Mouse (Mus musculus): Measurements from ENCODE around the gene Chd1l. TPM values are rescaled to one million over a fixed set of nuclear protein-coding genes. Genes with fewer than 3 reads are reported as not detected.

Gene Chd1l
- total RNA-seq, 1 experiment from 2014 or later: 65.0 TPM

DNA sequence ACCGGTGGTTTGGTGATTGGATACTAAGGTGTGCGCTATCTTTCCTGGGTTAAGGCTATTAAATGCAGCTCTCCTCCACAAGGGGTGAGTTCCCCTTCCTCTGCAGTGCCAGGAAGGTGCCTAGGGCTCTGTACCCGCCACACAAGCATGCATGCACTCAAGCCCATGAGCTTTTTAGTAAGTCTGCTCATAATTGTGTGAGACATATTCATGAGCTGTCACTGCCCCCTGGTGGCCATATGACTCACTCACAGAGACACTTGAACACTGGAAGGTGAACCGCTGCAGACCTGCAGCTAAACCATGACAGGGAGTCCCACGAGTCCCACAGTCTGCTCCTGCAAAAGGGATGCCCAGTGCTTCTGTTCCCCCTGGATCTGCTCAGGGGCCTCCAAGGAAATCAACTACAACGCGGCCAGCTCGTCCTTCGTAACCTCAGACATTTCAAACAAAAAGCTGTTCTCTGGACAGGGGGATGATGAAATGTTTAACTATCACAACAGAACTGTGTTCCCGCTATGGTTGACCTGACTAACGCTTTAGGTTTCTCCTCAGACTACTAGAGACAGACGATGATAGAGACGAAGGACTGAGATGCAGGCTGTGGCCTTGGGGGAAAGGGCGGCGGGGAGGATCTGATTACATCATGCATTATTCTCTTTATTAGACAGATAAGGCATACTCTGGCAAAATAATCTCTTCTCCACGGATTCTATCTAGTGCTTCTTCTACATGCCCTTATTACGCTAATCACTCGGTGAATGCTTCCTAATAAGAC lies 24.4 kb downstream of the Chd1l start:
- ATAC-seq (replicated peaks in 1 of 2; ENCODE audit: insufficient read depth in 1 of 2, low FRiP score in 2 of 2, low TSS enrichment in 1 of 2, low read depth in 1 of 2, poor library complexity in 2 of 2, severe bottlenecking in 2 of 2): peak; percentile 75 to 90

DNA sequence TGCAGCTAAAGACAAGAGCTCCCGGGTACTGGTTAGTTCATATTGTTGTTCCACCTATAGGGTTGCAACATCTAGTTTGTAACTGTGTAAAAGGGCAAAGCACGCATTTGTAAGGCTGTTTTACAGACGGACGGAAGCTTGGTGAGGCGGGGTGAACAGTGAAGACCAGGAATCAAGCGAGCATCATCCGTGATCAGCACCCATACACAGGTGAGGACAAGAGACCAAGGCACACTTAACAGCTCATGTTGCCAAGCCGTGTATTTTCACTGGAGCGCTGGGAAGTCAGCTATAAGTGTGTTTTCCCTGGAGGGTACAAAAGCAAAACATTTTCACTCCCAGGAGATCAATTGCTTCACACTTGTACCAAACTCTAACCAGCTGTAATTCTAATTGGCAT lies 36.2 kb downstream of the Chd1l start:
- no peak for ATAC-seq (replicated peaks in 1 of 2; ENCODE audit: insufficient read depth in 1 of 2, low FRiP score in 2 of 2, low TSS enrichment in 1 of 2, low read depth in 1 of 2, poor library complexity in 2 of 2, severe bottlenecking in 2 of 2)

DNA sequence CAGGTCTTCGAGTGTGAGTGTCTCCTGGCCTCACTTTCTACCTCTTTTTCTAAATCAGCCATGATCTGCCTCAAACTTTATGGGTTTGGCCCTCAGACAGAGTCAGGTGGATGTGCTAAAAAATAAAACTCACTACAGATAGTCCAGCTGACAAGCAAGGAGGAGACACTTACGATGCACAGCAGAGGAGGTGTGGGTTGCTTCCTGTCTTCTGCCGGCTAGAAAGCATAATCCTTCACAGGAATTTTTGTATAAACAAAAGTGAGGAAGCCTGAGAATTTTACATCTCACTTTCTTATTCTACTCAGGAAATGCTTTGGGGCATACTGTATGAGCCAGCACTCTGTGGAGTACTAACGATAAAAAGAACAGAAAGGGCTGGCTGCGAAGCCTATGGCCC lies 45.4 kb downstream of the Chd1l start:
- no peak for ATAC-seq (replicated peaks in 1 of 2; ENCODE audit: insufficient read depth in 1 of 2, low FRiP score in 2 of 2, low TSS enrichment in 1 of 2, low read depth in 1 of 2, poor library complexity in 2 of 2, severe bottlenecking in 2 of 2)

DNA sequence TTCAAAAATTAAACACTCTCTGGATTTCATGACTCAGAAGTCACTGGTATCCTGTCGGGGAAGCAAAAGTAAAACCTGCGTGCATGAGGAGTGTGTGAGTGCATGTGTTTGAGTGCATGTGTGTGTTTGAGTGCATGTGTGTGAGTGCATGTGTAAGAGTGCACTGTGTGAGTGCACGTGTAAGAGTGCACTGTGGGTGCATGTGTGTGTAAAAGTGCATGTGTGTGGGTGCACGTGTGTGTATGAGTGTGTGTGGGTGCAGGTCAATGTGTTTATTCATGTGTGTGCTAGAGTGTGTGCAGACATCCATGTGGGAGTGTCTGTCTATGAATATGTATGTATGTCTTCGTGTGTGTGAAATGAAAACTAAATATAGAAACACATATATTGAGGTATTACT lies 51.4 kb downstream of the Chd1l start:
- ATAC-seq (replicated peaks in 1 of 2; ENCODE audit: insufficient read depth in 1 of 2, low FRiP score in 2 of 2, low TSS enrichment in 1 of 2, low read depth in 1 of 2, poor library complexity in 2 of 2, severe bottlenecking in 2 of 2): no peak

DNA sequence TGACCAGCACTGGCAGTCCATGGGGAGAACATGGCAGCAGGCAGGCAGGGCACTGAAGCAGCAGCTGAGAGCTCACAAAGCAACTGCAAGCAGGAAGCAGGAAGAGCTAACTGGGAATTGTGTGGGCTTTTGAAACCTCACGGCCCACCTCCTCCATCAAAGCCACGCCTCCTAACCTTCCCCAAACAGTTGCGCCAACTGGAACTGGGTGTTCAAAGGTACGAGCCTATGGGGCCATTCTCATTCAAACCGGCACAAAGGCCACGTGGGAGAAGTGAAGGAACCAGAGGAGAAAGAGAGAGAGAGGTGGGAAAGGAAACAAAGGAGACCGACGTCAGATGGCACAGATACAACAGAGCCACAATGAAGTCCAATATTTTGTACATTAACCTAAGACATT lies 63.8 kb downstream of the Chd1l start:
- ATAC-seq (replicated peaks in 1 of 2; ENCODE audit: insufficient read depth in 1 of 2, low FRiP score in 2 of 2, low TSS enrichment in 1 of 2, low read depth in 1 of 2, poor library complexity in 2 of 2, severe bottlenecking in 2 of 2): no peak

DNA sequence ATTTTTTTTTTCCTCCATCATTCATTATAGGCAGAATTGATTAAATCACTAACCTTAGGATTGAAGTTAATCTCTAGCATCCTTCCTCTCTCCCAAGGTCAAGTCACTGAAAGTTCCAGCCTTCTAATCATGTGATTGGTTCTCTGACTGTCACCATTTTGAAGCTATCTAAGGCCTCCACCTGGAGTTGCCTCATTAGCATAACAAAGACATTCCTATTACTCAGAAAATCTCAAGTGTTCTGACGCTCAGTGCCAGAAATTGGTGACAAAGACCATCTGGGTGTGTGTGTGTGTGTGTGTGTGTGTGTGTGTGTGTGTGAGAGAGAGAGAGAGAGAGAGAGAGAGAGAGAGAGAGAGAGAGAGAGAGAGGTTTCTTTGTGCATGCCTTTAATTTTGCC lies 69.8 kb downstream of the Chd1l start:
- no peak for ATAC-seq (replicated peaks in 1 of 2; ENCODE audit: insufficient read depth in 1 of 2, low FRiP score in 2 of 2, low TSS enrichment in 1 of 2, low read depth in 1 of 2, poor library complexity in 2 of 2, severe bottlenecking in 2 of 2)

DNA sequence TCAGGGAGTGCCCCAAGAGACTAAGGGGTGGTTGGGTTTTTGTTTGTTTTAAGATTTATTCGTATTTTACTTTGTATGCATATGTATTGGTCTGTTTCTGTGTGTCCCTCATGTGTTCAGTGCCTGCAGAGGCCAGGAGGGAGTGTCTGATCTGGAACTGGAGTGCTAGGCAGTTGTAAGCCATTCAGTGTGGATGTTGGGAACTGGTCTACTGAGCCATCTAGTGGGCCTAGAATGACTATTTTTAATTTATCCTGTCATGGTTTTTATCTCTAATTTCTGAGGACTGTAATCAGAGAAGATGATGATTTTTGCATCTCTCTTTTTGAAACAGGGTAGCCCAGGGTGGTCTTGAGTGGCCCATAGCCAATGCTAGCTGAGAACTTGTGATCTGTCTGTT lies 71.4 kb downstream of the Chd1l start:
- no peak for ATAC-seq (replicated peaks in 1 of 2; ENCODE audit: insufficient read depth in 1 of 2, low FRiP score in 2 of 2, low TSS enrichment in 1 of 2, low read depth in 1 of 2, poor library complexity in 2 of 2, severe bottlenecking in 2 of 2)

DNA sequence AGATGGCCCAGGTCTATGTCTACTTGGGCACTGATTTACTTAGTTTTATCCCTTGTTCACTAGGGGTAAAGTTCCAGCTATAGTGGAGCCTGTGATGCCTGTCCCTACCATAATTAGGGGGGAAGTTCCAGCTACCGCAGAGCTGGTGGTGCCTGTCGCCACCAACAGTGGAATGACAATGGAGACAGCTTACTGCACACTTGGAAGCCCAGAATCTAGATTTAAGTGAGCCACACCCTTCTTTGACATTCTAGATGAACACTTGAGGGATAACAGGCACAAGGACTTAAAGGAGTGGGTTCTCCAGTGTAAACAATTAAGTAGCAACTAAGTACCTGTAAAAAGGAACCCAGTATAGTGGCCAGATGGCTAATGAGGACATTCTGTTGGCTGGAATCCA lies 73.0 kb downstream of the Chd1l start:
- ATAC-seq (replicated peaks in 1 of 2; ENCODE audit: insufficient read depth in 1 of 2, low FRiP score in 2 of 2, low TSS enrichment in 1 of 2, low read depth in 1 of 2, poor library complexity in 2 of 2, severe bottlenecking in 2 of 2): no peak

DNA sequence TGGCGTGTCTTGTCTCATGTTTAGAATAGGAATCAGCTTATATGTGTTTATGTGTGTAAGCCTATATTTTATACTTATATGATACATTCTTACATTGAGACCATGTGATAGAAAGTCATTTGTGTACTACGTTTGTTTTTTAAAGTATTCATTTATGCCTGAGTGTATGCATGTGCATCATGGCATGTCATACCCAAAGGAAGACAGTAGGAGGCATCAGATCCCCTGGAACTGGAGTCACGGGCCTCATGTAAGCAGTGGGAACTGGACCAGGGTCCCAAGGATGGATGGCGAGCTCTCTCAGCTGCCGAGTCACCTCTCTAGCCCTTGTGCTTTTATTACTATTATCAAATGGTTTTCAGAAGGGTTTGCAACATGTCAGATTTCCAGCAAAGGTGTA lies 74.3 kb downstream of the Chd1l start:
- ATAC-seq (replicated peaks in 1 of 2; ENCODE audit: insufficient read depth in 1 of 2, low FRiP score in 2 of 2, low TSS enrichment in 1 of 2, low read depth in 1 of 2, poor library complexity in 2 of 2, severe bottlenecking in 2 of 2): no peak

DNA sequence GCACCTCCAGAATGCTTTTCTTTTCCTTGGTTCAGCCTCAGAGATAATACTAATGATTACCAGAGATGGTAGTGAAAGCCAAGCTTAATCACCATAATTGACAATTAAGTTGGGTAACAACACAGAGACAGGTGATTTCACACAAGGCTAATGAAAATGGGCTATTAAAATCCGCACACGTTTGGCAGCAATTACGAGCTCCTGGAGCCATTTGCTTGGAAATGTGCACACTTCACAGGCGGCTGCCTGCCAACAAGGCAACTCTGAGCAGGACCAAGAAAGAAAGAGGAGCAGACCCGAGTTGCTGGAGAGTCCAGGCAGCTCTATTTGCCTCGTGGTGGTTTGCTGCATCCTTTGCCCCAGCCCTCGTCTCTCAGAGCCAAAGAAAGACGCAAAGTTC lies 84.5 kb downstream of the Chd1l start:
- ATAC-seq (replicated peaks in 1 of 2; ENCODE audit: insufficient read depth in 1 of 2, low FRiP score in 2 of 2, low TSS enrichment in 1 of 2, low read depth in 1 of 2, poor library complexity in 2 of 2, severe bottlenecking in 2 of 2): no peak

DNA sequence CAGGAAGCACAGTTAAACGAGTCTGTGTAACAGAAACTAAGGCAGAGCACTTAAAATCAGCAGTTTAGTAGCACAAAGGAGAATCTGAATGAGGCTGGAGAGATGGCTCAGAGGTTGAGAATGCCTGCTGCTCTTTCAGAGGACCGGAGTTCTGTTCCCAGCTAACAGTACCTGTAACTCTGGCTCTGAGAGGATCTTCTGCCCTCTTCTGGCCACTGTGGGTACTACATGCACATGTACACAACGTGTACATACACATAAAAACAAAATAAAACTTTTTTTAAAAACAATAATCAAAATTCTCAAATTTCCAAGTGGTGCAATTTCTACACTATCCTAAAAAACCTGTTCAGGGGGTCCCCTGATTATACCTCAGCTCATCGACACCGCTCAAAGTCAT lies 85.2 kb downstream of the Chd1l start:
- no peak for ATAC-seq (replicated peaks in 1 of 2; ENCODE audit: insufficient read depth in 1 of 2, low FRiP score in 2 of 2, low TSS enrichment in 1 of 2, low read depth in 1 of 2, poor library complexity in 2 of 2, severe bottlenecking in 2 of 2)

DNA sequence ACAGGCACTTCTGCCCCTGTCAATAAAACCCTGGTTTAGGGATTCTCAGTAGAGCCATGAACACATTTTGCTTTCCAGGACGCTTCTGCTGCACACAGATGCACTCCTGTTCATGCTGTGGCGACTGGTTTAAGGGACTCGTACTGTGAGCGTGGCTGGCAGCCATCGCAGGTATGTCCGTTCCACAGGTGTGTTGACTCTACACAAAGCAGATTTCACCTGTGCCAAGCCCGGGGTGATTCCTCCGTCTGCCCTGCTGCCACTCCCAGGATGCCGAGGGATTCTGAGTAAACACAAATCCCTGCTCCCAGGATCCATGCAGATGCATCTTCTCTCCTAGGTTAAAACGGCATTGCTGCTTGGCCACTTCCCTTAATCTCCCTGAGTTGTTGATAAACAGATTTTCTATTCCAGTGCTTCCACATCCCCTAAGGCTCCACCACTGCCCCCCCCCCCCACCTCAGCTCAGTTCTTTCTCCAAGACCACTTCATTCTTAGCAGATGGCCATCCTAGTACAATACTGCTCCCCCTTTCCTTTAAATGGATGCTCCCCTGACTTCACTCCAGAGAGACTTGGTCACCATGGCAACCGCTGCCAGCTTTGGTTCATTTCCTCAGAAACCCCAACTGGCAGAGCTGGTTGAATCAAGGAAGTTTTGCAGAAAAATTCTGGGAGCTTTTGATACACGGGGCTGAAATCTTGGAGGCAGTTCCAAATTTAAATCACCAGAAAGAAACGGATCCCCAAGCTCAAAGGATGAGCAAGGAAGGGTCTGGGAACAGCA lies 87.9 kb downstream of the Chd1l start:
- ATAC-seq (replicated peaks in 1 of 2; ENCODE audit: insufficient read depth in 1 of 2, low FRiP score in 2 of 2, low TSS enrichment in 1 of 2, low read depth in 1 of 2, poor library complexity in 2 of 2, severe bottlenecking in 2 of 2): no peak

DNA sequence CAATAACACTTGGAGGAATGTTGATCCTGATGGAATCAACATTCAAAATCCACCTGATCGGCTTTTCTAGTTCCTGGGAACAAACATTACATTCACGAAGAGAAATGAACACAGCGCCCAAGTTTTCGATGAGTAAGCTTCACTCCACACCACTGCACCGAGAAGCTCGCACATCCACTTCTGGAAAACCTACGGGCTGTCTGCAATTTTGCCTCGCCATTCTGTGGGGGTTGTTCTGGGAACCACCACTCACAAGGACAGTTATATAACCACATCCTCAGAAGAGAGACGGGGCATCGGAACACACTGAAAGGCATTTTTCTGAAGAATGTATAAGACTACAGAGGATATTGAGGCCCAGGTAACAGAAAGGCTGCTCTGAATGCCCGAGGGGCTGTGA lies 90.1 kb downstream of the Chd1l start:
- no peak for ATAC-seq (replicated peaks in 1 of 2; ENCODE audit: insufficient read depth in 1 of 2, low FRiP score in 2 of 2, low TSS enrichment in 1 of 2, low read depth in 1 of 2, poor library complexity in 2 of 2, severe bottlenecking in 2 of 2)

DNA sequence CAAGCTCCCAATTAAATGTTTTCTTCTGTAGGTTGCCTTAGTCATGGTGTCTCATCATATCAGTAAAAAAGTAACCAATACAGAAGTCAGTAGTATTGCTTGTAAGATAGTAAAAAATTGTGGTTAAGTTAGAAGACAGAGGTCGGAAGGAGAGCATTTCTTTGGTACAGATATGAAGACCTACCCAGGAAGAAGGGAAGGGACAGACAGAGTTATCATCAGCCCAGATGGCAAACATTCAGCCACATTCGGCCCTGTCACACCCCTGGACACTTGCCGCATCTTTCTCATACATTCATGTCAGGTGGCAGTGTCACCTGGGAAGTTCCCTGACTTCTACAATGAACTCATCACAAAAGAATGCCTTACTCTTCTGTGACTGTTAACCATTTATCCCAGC lies 97.7 kb downstream of the Chd1l start:
- ATAC-seq (replicated peaks in 1 of 2; ENCODE audit: insufficient read depth in 1 of 2, low FRiP score in 2 of 2, low TSS enrichment in 1 of 2, low read depth in 1 of 2, poor library complexity in 2 of 2, severe bottlenecking in 2 of 2): no peak

Other genes with a start within 250 kb of the Chd1l start
- gene Olfr1402, start 188.2 kb downstream of the Chd1l start, total RNA-seq (2017): not detected in 2 replicates
- gene Fmo5, start 18.6 kb upstream of the Chd1l start, total RNA-seq (2017): 9.8 and 11.3 TPM in 2 replicates
- 4.0 and 10.7 TPM in 2 replicates for gene Prkab2, start 48.0 kb upstream of the Chd1l start, total RNA-seq (2017)
- gene Gm17651, start 64.5 kb upstream of the Chd1l start, total RNA-seq (2017): not detected in 2 replicates

Measured in hematopoietic stem cell, adult 5-6 weeks (primary cell).